Mouse (Mus musculus) cortical plate, adult 2 months (tissue): ENCODE results near the gene Cdca4.

ENCODE experiments used
- CTCF ChIP-seq: fragments of 200-500 bp; IDR thresholded peaks from 2 replicates; pipeline ENCODE4 v1.5.1; 2011; ENCODE audit warnings: mild to moderate bottlenecking, control low read depth, low read length; ENCODE audit not compliant: insufficient read depth; ENCODE audit errors: extremely low read depth
- POLR2A ChIP-seq: fragments of 200-500 bp; IDR thresholded peaks from 2 replicates; pipeline ENCODE4 v1.6.1; 2011; ENCODE audit warnings: mild to moderate bottlenecking, low read length, control low read depth; ENCODE audit not compliant: insufficient read depth; ENCODE audit errors: extremely low read depth

DNA sequence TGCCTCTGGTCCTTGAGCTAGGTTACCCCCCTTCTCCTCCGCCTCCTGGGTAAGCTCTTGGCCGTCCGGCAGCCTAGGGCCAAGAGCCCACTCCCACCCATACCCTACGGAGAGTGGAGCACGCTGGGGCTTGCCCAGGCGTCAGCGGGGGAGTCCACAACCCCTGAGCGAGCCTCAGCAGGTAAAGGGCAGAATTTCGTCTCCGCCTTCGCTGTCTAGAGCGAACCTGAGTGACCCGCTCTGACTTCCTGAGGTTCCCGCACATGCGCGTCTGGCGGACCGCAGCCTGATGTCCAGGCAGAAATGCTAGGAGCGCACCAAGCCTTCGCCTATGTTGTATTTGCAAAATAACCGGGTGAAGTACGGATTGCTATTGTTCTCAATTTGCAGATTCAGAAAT is 45.0 kb upstream of the Cdca4 start:
- TF ChIP-seq CTCF, result no peak
- TF ChIP-seq POLR2A, result no peak
